Mouse (Mus musculus) left cerebral cortex, postnatal 10 days (tissue): ENCODE measurements around the gene Zbtb11. TPM values are rescaled to one million over a fixed set of nuclear protein-coding genes. Genes with fewer than 3 reads are reported as not detected.
A peak's percentile ranks its signal among the peaks of the same experiment; 100 is the strongest.

ENCODE experiments used
- DNase-seq, 2 experiments: peaks; one replicate each; pipeline ENCODE4 v3.0.0; 2021 to 2022; ENCODE audit warnings: low spot score in 2 of 2, mixed read lengths in 1 of 2; ENCODE audit errors: extremely low spot score in 1 of 2
- intact Hi-C: fragments of 180-260 bp; cut with DNase I; formaldehyde crosslinking; loops from one replicate; pipeline ENCODE4 v1.15.1; 2025
- total RNA-seq, 2 experiments: library from RNA; stranded (reverse); gene quantifications; 2 replicates each; pipeline ENCODE4 v1.2.3; 2021

Gene Zbtb11
- total RNA-seq, 2 experiments from 2014 or later, result 30.5 to 31.6 TPM

DNA sequence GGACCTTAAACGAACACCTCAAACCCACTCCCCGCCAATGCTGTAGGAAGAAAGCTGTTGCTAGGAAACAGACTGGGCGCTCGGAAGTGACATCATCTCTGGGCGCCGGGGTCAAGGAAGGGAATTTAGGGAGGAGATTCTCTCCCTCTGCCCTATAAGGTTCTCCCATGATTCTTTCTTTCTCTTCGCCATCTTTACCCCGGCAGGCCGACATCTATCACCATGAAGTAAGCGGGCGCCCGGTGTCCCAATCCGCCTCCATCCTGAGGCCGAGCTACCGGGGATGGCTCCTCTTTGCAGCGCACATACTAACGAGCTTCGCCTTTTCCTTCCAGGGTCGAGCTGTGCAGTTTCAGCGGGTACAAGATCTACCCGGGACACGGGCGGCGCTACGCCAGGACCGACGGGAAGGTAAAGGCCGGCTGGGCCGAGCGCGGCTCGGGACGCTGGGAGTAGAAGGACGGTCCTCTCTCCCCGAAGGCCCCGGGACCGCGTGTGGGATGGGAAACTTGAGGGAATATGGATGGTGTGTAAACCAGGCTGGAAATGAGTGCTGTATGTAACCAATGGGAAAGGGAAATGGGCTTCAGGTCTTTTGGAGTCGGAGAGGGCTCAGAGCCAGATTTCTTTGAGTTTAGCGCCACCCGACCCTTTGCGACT, 7.3 kb upstream of the Zbtb11 start, which contains the start of gene Rpl24:
Gene Rpl24, plus strand, starts transcription at position 64 of the 660 bp plus-strand sequence.
- intact Hi-C loops, result no loop called here
- DNase-seq, result peak; percentile 96 to 97

DNA sequence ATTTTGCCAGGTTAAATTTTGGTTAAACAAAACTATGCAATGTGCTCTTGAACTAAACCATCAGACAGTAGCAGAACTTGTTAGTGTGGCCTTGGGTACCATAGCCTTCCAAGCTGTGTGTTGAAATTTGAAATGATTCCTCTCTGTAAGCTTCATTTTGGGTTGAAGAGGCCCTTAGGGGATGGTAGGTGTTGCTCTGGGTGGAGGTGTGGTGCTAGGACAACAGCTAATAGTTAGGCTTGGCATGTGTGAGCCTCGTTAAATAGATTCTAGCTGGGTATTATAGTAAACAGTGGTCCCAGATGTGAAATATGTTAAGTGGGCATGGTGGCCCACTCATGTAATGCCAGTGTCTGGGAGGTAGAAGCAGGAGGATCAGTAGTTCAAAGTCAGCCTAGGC, 6.5 kb upstream of the Zbtb11 start:
- DNase-seq, result no peak
- intact Hi-C loops, result no loop called here

DNA sequence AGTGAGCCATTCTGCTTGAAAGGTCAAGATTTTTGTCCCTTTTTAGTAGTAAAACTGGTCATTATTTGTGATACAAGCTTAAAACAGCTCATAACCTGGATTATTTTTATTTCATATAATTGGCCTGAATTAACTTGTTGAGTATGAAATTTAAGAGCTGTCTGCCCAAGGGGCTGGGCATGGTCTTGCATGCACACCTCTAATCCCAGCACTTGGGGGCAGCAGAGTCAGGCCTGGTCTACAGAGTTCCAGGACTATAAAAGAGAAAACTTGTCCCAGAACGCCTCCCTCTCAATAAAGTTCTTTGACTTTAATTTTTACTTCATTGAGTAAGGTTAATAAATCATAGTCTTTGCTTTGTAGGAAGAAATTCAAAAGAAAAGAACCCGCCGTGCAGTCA, 4.5 kb upstream of the Zbtb11 start:
- peak in 1 of 2 experiments; percentile 58 for DNase-seq
- intact Hi-C loops, result no loop called here

DNA sequence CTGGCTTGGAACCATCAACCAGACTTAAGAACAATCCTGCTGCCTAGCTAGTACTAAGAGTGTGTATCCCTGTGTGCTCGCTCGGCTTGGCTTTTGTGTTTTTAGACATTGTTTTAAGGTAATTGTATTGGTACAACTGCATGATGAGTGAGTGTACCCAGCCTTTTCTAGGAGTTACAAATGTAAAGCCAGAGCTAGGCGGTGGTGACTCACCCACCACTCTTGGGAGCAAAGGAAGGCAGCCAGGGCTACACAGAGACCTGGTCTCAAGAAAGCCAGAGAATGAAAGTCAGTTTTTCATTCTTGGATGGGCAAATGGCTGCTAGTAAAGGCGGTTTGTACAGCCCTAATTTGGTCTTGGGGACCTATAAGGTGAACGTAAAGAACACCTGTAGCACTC, 3.3 kb upstream of the Zbtb11 start:
- DNase-seq, result no peak
- intact Hi-C loops, result loop anchor here (10.0 kb wide), 1 partner anchor 54 kb away; the partner anchor contains the start of gene Pcnp

DNA sequence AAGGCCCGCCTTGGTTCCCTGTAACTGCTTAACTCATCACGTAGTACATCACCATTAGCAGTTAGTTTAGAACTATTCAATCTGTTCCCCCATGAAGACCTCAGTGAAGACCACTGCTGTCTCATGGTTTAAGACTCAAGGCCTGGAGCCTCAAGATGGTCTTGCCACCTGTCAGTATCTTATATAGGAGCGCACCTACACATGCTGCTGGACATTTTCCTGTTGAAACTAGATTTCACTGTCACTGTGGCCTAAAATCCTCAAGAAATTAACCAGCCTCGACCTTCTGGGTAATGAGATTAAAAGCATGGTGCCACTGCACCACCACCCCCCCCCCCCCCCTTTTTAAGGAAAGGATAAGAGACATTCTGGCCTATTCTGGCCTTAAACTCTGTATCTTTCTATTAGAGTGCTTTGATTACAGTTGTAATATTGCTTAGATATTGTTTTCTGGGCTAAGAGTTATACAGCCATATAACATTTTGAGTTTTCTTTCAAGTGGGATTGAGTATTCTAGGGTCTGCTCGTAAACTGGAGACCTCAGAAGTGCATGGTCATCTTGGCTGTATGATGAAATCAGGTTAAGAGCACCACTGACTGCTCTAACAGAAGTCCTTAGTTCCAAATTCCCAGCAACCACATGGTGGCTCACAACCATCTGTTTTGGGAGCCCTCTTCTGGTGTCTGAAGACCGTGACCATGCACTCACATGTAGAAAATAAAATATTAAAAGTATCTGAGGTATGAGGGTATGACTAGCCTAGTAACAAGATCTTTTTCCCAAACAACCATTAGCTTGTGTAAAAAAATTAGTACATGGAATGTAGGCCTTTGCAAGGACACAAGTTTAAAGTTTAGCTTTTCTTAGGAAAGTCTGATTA, 1.7 kb upstream of the Zbtb11 start:
- DNase-seq, result no peak
- intact Hi-C loops, result loop anchor here (10.0 kb wide), 1 partner anchor 53 kb away; the partner anchor contains the start of gene Pcnp

DNA sequence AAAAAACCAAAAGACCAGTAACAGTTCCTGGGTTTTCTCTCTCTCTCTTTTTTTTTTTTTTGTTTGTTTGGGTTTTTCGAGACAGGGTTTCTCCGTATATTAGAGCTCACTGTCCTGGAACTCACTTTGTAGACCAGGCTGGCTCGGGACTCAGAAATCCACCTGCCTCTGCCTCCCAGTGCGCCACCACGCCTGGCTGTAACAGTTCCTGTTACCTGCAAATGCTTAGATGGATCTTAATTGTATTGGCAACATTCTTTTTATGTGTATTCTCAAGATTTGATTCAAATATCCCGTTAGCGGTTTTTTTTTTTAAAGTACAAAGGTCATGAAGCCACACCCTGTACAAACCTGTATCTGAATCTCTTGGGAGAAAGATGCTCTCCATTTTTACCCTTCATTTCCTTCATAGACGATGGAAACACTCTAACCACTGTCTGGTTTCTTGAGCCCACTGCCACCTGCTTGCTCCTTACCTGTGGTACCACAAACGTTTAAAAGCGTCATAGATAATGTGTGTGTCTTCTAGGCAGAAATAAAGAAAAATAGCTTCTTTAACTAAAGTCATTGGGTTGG, 969 bp upstream of the Zbtb11 start:
- DNase-seq, result no peak
- intact Hi-C loops, result loop anchor here (10.0 kb wide), 1 partner anchor 52 kb away; the partner anchor contains the start of gene Pcnp

DNA sequence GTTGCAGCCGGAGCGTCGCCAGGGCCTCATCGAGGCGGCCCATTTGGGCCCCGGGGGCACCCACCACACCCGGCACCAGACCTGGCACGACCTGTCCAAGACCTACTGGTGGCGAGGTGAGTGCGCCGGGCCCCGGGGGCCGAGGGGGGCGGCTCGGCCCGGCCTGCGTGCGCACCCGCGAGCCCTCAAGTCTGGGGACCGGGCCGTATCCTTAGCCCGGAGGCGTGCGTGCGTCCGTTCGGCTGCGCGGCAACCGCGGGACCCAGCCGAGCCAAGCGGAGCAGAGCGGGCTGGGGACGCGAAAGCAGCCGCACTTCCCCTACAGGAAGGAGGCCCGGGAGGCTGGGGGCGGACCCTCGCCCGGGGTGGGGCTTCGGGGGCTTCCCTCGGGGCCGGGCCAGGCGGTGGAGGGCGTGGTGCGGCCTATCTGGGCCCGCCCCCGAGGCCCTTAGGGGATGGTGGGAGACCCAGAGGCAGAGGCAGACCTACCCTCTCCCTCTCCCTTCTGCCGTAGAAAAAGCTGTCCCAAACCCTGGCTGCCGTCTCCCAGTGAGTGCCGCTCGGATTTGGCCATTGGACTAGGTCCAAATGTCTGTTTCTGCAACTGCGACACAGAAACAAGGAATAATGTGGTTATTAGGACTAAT, 696 bp downstream of the Zbtb11 start:
- intact Hi-C loops, result loop anchor here (10.0 kb wide), 1 partner anchor 50 kb away; the partner anchor contains the start of gene Pcnp
- peak; percentile 74 to 96 for DNase-seq

DNA sequence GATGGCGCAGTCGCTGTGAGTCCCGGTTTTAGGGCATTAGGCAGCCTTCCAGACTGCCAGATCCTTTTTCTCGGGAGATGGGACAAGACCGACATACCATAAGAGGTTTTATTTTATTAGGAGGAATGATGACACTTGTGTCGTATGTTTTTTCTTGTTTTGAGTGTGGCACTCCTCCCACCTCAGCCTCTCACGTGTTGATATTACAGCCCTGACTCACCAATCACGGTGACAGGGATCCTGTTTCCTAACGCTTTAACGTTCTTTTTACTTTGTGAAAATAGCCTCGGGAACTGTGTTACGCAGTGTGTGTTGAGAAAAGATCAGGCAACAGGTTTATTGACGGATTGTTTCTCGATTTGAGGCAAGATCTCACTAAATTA, 1.2 kb downstream of the Zbtb11 start:
- intact Hi-C loops, result loop anchor here (10.0 kb wide), 1 partner anchor 50 kb away; the partner anchor contains the start of gene Pcnp
- no peak for DNase-seq

DNA sequence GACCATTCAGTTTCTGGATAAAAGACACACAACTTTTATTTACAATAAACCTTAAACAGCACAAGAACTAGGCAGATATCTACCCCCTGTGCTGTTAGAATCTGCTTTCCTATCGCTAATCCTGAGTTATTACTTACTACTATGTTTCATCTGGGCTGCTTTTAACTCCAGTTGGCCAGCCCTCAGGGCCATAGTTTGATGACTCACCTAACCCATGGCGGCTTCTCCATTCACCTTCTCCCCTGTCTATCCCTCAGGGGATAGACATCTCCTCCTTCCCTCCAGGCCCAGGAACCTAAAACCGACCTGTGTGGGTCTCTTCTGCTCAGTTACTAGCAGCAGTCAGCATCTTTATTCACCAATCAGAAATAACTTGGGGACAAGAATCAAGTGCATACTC, 12.3 kb downstream of the Zbtb11 start:
- intact Hi-C loops, result no loop called here
- DNase-seq, result no peak

DNA sequence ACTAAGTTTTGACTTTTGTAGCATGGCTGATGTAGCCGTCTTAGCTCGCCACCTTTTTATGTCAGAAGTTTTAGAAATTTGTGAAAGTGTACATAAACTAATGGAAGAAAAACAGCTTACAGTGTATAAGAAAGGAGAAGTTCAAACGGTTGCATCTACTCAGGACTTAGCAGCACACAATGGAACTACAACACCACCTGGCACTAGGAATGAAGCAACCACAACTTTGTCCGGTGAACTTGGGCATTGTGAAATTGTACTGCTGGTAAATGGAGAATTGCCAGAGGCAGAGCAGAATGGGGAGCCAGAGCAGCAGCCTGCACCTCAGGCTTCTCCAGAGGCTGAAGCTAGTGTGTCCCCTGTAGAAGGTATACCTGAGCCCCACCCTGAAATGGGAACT, 16.6 kb downstream of the Zbtb11 start:
- intact Hi-C loops, result no loop called here
- DNase-seq, result no peak

DNA sequence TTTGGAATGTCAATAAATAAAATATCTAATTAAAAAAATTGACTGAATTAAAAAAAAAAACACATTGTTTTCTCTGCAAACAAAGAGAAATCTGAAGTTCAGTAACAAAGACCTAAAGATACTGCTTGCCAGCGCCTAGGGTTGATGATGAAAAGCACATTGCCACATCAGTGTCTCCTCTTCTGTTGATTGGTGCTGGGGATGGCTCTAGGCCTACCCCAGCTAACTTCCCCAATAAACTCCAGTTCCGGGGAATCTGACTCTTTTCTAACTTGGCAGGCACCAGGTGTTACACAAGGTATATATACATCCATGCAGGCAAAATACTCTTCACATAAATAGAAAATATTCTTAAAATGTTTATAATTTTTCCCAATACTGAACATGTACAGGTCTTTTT, 20.6 kb downstream of the Zbtb11 start:
- intact Hi-C loops, result no loop called here

DNA sequence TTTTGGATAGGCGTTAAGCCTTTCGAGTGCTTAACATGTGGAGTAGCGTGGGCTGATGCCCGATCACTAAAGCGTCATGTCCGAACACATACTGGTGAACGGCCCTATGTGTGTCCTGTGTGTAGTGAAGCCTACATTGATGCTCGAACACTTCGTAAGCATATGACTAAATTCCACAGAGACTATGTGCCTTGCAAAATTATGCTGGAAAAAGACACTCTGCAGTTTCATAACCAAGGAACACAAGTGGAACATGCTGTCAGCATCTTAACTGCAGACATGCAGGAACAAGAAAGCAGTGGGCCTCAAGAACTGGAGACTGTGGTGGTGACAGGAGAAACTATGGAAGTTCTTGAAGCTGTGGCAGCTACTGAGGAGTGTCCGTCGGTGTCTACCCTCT, 33.1 kb downstream of the Zbtb11 start:
- no peak for DNase-seq

More for the DNA sequence above, 20.6 kb downstream of the Zbtb11 start:
- DNase-seq, result no peak

DNA sequence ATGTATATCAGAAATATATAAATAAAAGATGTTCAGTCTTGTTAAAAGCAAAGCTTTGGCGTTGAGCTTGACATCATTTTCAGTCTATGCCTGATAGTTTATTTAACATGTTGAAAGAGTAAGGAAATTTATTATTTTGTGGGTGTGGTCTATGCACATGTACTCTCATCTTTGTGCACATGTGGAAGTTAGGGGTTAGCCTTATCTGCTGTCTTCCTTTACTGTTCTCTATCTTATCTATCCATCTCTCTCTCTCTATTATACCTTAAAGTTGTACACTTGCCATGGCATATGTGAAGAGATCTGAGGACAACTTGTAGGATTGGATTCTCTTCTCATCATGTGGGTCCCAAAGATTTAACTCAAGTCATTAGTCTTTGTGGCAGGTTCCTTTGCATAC, 35.2 kb downstream of the Zbtb11 start:
- no peak for DNase-seq
- intact Hi-C loops, result no loop called here

More for the DNA sequence above, 33.1 kb downstream of the Zbtb11 start:
- intact Hi-C loops, result no loop called here

DNA sequence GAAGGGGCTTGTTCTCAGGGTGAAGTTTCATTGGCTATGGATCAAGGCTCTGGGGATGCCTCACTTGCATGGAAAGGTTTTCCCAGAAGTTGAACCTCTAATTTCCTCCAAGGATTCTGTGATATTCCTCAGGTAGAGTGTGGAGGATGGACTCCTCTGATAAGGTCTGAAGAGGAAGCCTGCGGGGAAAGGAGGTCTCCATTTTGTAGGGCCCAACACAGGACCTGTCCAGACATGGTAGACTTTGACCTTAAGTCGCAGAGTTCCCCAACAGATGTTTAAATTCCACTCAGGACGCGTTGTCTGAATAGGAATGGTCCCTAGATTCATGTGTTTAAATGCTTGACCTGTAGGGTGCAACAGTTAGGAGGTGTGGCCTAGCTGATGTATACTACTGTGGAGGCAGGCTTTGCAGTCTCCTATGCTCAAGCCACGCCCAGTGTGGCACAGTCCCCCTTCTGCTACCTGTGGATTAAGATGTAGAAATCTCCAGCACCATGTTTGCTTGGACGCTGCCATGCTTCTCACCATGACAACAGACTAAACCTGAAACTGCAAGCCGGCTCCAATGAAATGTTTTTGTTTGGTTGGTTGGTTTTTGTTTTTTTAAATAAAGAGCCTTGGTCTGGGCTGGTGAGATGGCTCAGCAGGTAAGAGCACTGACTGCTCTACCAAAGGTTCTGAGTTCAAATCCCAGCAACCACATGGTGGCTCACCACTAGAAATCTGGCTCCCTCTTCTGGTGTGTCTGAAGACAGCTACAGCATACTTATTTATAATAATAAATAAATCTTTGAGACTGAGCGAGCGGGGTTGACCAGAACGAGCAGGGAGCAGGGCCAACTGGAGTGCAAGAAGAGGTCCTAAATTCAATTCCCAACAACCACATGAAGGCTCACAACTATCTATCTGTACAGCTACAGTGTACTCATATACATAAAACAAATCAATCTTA, 39.4 kb downstream of the Zbtb11 start:
- intact Hi-C loops, result no loop called here
- DNase-seq, result no peak

DNA sequence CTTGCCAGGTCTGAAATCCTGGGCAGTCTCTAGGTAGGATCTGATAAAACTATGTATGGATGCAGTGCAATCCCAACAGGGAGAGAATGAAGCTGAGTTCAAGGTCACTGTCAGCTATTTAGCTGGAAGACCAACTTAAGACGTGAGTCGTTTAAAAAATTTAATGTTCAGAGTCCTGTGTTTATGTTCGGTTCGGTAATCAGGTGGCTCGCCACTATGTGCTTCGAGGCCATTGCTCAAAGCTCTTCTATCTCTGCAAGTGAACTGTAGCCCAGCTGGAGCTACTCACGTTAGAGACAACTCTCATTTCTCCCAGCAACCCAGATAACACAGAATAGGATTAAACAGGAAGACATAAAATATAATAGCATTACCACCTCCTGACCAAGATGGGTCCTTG, 40.4 kb downstream of the Zbtb11 start:
- DNase-seq, result no peak
- intact Hi-C loops, result no loop called here

DNA sequence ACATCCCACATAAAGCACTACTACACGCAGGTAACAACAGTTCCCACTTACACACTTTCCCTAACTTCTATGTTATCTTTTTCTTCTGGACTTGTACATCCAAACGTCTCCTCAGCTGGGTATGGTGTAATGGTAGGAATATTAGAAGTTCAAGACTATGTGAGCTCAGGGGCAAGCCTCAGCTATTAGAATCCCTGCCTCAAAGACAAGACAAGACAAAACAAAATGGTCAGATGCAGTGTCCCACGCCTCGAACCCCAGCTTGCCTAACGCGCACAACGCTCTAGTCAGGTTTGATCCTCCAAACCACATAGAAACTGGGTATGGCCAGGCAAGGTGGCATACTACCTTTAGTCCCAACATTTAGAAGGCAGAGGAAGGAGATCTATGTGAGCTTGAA, 46.0 kb downstream of the Zbtb11 start:
- no peak for DNase-seq
- intact Hi-C loops, result loop anchor here (10.0 kb wide), 1 partner anchor 45 kb away; the partner anchor contains the start of gene Zbtb11

DNA sequence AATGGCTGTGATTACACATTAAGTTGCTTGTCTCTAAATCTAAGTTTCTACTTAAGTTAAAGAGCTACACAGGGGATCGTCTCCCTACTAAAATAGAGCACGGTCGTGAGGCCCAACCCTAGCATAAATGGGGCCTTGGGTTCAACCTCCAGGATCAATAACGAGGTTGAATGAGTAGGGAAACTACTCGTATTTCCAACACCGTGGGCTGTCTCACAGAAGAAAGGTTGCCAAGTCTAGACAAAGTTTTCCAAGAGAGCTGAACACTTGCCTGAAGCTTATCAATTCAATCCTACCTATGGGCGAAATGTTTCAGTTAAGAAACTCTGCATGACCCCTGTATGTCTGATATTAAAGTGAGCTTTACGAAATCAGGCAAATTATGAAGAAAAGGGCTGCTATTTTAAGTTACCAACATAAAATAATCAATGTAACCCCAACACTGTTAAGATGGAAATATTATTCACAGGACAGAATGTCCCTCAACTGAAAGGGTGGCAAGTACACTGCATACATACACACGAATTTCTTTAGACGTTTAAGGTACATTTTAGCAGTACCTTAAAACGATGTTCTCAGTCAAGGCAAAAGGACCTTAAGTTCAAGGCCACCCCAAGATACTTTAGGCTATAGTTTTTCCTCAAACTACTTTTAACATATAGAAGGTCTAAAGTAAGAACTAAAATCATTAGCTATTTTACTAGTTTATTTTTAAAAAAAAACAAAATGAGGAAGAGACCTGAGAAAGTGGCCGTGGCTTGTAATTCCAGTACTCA, 54.4 kb downstream of the Zbtb11 start:
- intact Hi-C loops, result loop anchor here (10.0 kb wide), 1 partner anchor 53 kb away; the partner anchor contains the start of gene Zbtb11
- no peak for DNase-seq
